Mouse (Mus musculus): ENCODE data around the gene Taf3.
A peak's percentile ranks its signal among the peaks of the same experiment; 100 is the strongest.

Gene Taf3

GRCm38 (mm10) chr2:9889651-9890183 lies 158.7 kb downstream of the Taf3 start, which contains the start of gene Gata3:
TSS of gene Gata3 (minus strand) at chr2:9890034.
- DNase-seq (ENCODE audit: low spot score in 2 of 2): no peak

- peak in 1 of 2 experiments; percentile 62 for DNase-seq (ENCODE audit: low spot score in 2 of 2)
Observed at GRCm38 (mm10) chr2:9888913-9889650, 159.3 kb downstream of the Taf3 start, which contains the start of gene 9230102O04Rik. TSS of gene 9230102O04Rik (minus strand) at chr2:9889540.

- no peak for DNase-seq (ENCODE audit: low spot score in 2 of 2)
Observed at GRCm38 (mm10) chr2:9887636-9888035, 160.8 kb downstream of the Taf3 start.

GRCm38 (mm10) chr2:9886921-9887610 lies 161.3 kb downstream of the Taf3 start:
- DNase-seq (ENCODE audit: low spot score in 2 of 2): no peak

GRCm38 (mm10) chr2:9886031-9886430 lies 162.4 kb downstream of the Taf3 start:
- no peak for DNase-seq (ENCODE audit: low spot score in 2 of 2)

- DNase-seq (ENCODE audit: low spot score in 2 of 2): no peak
Observed at GRCm38 (mm10) chr2:9885217-9885770, 163.1 kb downstream of the Taf3 start.

GRCm38 (mm10) chr2:9884533-9885216 lies 163.7 kb downstream of the Taf3 start:
- DNase-seq (ENCODE audit: low spot score in 2 of 2): no peak

- no peak for DNase-seq (ENCODE audit: low spot score in 2 of 2)
Observed at GRCm38 (mm10) chr2:9883803-9884532, 164.4 kb downstream of the Taf3 start.

- no peak for DNase-seq (ENCODE audit: low spot score in 2 of 2)
Observed at GRCm38 (mm10) chr2:9882926-9883802, 165.2 kb downstream of the Taf3 start.

GRCm38 (mm10) chr2:9882371-9882925 lies 165.9 kb downstream of the Taf3 start:
- DNase-seq (ENCODE audit: low spot score in 2 of 2): peak in 1 of 2 experiments; percentile 62

- DNase-seq (ENCODE audit: low spot score in 2 of 2): no peak
Observed at GRCm38 (mm10) chr2:9881611-9882023, 166.8 kb downstream of the Taf3 start.

- DNase-seq (ENCODE audit: low spot score in 2 of 2): no peak
Observed at GRCm38 (mm10) chr2:9881051-9881591, 167.3 kb downstream of the Taf3 start, which contains the start of gene 4930412O13Rik. TSS of gene 4930412O13Rik (plus strand) at chr2:9881252.

- no peak for DNase-seq (ENCODE audit: low spot score in 2 of 2)
Observed at GRCm38 (mm10) chr2:9880271-9880670, 168.1 kb downstream of the Taf3 start.

- peak; percentile 90 to 93 for DNase-seq (ENCODE audit: low spot score in 2 of 2)
Observed at GRCm38 (mm10) chr2:9879493-9879892, 168.9 kb downstream of the Taf3 start.

- DNase-seq (ENCODE audit: low spot score in 2 of 2): no peak
Observed at GRCm38 (mm10) chr2:9879092-9879491, 169.3 kb downstream of the Taf3 start.

GRCm38 (mm10) chr2:9878564-9879081 lies 169.8 kb downstream of the Taf3 start:
- DNase-seq (ENCODE audit: low spot score in 2 of 2): peak in 1 of 2 experiments; percentile 63

- no peak for DNase-seq (ENCODE audit: low spot score in 2 of 2)
Observed at GRCm38 (mm10) chr2:9877966-9878563, 170.3 kb downstream of the Taf3 start.

- no peak for DNase-seq (ENCODE audit: low spot score in 2 of 2)
Observed at GRCm38 (mm10) chr2:9877326-9877690, 171.1 kb downstream of the Taf3 start.
